Mouse (Mus musculus) G1E (cell line): ENCODE results near the gene Acox3.

Experiments used
- CTCF ChIP-seq: IDR thresholded peaks from 2 replicates; pipeline ENCODE4 v1.5.1; 2012; ENCODE audit warnings: low read depth, low read length, inconsistent platforms, mixed read lengths
- GATA1 ChIP-seq: IDR thresholded peaks from 2 replicates; pipeline ENCODE4 v1.6.1; 2012; ENCODE audit warnings: borderline replicate concordance, low read length, inconsistent platforms, mixed read lengths
- GATA2 ChIP-seq: IDR thresholded peaks from 2 replicates; pipeline ENCODE4 v1.6.1; 2012; ENCODE audit warnings: low read depth, low read length, inconsistent platforms, borderline replicate concordance
- POLR2AphosphoS5 ChIP-seq: IDR thresholded peaks from 2 replicates; pipeline ENCODE4 v1.6.1; 2012; ENCODE audit warnings: low read depth, low read length, inconsistent platforms; ENCODE audit not compliant: insufficient replicate concordance
- TAL1 ChIP-seq: conservative IDR thresholded peaks from 2 replicates; pipeline ENCODE4 v1.6.1; 2012; ENCODE audit warnings: low read depth, low read length, inconsistent platforms, mixed read lengths

- TF ChIP-seq CTCF (no peak), POLR2AphosphoS5 (no peak), GATA1 (no peak), TAL1 (no peak), GATA2 (no peak)
Measured at GRCm38 (mm10) chr5:35566632-35567031, 16.2 kb upstream of the Acox3 start.
